Mouse (Mus musculus) ES-E14 (cell line): ENCODE results near the gene Psma5.

Experiments
- CHD2 ChIP-seq: IDR thresholded peaks from 2 replicates; pipeline ENCODE4 v1.6.1; 2014; ENCODE audit warnings: mild to moderate bottlenecking, low read depth, low read length, inconsistent platforms
- HCFC1 ChIP-seq: IDR thresholded peaks from 2 replicates; pipeline ENCODE4 v1.6.1; 2012; ENCODE audit warnings: low read length, inconsistent platforms, borderline replicate concordance; ENCODE audit not compliant: insufficient read depth
- MAFK ChIP-seq: IDR thresholded peaks from 2 replicates; pipeline ENCODE4 v1.6.1; 2014; ENCODE audit warnings: mild to moderate bottlenecking, low read depth, low read length, inconsistent platforms; ENCODE audit not compliant: insufficient read depth
- ZC3H11A ChIP-seq: IDR thresholded peaks from 2 replicates; pipeline ENCODE4 v1.6.1; 2012; ENCODE audit warnings: low read depth, mild to moderate bottlenecking, inconsistent platforms, low read length, borderline replicate concordance
- ZNF384 ChIP-seq: IDR thresholded peaks from 2 replicates; pipeline ENCODE4 v1.6.1; 2012; ENCODE audit warnings: low read depth, low read length, inconsistent platforms

- TF ChIP-seq MAFK (no peak), HCFC1 (no peak), ZNF384 (no peak), ZC3H11A (no peak), CHD2 (no peak)
Observed at GRCm38 (mm10) chr3:108231646-108232045, 25.1 kb upstream of the Psma5 start.
